Mouse (Mus musculus): ENCODE data around the gene Stag3. TPM values are rescaled to one million over a fixed set of nuclear protein-coding genes. Genes with fewer than 3 reads are reported as not detected.
A peak's percentile ranks its signal among the peaks of the same experiment; 100 is the strongest.

The Stag3 gene
- total RNA-seq, 2 experiments from 2014 or later, result 11.6 to 12.5 TPM

- no peak for ATAC-seq (ENCODE audit: poor library complexity, severe bottlenecking)
Measured at GRCm38 (mm10) chr5:138267114-138267513, 12.9 kb upstream of the Stag3 start.

- ATAC-seq (ENCODE audit: poor library complexity, severe bottlenecking), result no peak
Measured at GRCm38 (mm10) chr5:138268980-138269379, 11.1 kb upstream of the Stag3 start.

- ATAC-seq (ENCODE audit: poor library complexity, severe bottlenecking), result no peak
Measured at GRCm38 (mm10) chr5:138271232-138271631, 8.8 kb upstream of the Stag3 start.

GRCm38 (mm10) chr5:138272409-138272923, 7.6 kb upstream of the Stag3 start, which contains the start of gene Gal3st4:
Gene Gal3st4 (minus strand): TSS chr5:138272840.
- no peak for ATAC-seq (ENCODE audit: poor library complexity, severe bottlenecking)

DNA sequence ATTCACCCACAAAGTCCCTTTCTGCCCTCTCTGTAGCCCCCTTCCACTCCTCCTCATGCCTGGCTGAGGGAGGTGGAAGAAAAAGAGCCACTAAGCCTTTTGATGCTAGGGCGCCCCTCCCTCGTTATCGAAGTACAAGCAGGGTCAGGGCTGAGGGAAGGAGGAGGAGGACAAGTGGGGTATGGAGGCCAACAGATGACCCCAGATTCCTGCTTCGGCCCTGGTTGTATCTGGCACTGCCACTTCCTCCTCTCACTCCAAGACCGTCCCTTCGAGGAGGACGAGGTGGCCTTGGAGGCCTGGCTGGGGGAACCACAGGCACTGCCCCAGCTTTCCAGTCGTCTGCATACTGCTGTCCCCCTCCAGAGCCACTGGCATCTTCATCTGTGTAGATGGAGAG, 5.9 kb upstream of the Stag3 start:
- ATAC-seq (ENCODE audit: poor library complexity, severe bottlenecking), result no peak

DNA sequence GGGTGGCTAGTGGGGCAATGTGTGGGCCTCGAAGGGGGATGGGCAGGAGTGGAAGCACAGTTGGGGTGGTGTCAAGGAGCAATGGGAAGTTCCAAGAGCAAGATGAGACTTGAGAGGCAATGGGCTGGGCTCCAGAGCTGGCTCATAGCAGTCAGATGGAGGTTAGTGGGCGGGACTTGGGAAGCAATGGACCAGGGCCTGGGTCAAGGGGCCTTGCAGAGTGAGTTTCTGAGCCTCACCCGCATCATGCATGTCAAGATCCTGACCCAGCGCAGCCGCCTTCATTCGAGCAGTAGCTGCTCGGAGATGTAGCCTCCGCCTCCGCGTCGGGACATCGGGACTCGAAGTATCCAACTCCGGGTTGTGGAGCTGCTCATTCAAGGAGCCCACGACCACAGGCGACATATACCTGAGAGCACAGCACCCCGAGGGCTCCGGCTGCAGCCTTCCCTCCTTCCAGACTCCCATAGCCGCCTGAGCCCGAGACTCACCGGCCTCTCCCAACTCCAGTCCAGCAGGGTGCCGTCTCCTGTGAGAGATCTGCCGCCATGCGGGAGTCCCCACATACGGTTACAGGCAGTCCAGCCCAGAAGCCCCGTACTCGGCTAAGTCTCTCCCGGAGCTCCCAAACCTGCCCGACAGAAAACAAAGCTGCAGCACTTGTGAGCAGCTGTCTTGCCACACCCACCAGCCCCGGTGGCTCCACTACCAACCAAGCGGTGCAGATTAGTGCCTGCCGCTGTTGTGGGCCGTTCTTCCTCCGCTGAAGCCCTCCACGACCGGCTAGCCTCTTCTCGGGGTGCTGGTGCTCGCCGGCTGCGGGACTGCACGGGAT, 4.6 kb upstream of the Stag3 start:
- ATAC-seq (ENCODE audit: poor library complexity, severe bottlenecking), result no peak

DNA sequence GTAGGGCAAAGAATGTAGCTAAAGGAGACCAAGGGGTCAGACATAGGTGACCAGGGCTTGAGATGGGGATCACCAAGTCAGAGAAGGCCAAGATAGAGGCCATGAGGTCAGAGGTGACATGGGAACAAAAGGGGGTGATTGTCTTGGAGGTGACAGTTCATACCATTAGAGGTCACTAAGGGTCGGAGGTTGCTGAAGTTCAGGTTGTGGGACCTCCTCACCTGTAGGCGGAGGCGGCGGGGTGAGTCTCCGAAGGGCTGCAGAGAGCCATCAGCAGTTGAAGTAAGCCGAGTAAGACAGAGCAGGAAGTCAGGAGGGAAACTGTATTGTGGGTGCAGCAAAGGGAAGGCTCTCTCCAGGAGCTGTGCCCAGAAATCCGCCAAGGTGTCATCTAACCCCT, 2.0 kb upstream of the Stag3 start:
- no peak for ATAC-seq (ENCODE audit: poor library complexity, severe bottlenecking)

- ATAC-seq (ENCODE audit: poor library complexity, severe bottlenecking), result no peak
Measured at GRCm38 (mm10) chr5:138280425-138280768, 357 bp downstream of the Stag3 start.

DNA sequence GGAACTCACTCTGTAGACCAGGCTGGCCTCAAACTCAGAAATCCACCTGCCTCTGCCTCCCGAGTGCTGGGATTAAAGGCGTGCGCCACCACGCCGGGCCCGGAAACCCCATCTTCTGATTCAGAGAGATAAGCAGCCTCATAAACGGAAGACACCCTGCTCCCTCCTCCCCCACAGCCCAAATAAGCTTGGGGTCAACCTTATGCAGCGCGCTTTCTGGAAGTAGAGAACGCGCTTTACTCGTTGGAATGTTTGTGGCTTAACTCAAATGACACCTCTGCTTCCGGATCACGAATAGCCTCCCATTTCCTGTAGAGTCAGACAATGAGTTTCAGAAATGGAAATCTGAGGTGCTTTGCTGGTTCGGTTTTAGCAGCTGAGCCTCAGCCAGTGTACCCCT, 789 bp downstream of the Stag3 start:
- ATAC-seq (ENCODE audit: poor library complexity, severe bottlenecking), result no peak

DNA sequence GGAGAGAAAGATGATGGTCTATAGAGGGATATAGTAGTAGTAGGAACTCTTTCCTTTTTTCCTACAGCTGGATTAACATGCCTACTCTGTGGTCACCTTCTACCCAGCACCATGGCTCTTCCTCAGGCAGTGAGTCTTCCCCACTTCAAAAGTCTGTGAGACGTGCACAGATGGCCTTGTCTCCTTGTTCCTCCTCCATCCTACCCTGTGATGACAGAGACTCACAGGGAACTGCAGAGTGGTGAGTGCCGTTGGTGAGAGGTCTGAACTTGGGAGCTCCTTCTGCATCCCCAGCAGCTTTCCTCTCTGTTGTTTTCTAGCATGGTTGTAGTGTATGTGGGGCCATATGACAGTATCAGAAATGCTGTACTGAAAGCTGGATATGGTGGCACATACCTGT, 1.8 kb downstream of the Stag3 start:
- ATAC-seq (ENCODE audit: poor library complexity, severe bottlenecking), result no peak

DNA sequence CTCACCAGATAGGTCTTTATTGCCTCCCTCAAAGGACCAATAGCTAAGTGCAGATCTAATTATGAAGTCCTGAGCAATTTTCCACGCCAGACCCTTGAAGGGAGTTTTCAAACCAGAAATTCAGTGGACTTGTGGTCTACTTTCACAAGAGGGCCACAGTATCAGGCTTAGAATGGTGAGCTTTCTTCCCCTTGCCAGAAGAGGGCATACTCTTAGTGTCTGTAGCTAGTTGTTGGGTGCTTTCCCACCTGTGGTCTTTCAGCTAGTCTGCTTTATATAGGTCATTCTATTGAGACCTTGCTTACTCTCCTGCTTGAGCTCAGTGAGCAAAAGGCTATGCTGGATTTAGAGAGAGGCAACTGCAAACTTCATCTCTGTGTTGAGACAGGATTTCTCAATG, 3.5 kb downstream of the Stag3 start:
- ATAC-seq (ENCODE audit: poor library complexity, severe bottlenecking), result no peak

- peak; percentile 49; the same call in 1 of the 2 replicates for ATAC-seq (ENCODE audit: poor library complexity, severe bottlenecking)
Measured at GRCm38 (mm10) chr5:138287861-138288260, 7.8 kb downstream of the Stag3 start.

- ATAC-seq (ENCODE audit: poor library complexity, severe bottlenecking), result no peak
Measured at GRCm38 (mm10) chr5:138291638-138292037, 11.6 kb downstream of the Stag3 start.

DNA sequence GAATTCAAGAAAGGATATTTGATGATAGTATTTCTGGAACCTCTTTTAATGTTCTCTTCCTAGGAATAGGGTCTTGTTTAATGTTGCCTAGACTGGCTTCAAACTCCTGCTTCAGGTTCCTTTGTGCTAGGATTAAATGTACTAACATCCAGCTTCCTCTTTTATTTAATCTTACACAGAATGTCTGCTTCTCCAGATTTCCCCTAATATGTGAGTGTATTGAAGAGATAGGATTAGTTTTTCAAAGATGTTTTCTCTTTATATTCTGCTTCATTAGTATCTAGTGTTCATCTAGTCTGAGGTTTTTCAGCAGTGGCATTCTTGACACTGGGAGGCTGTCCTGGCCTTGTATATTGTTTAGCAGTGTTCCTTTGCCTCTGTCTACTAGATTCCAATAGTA, 14.1 kb downstream of the Stag3 start:
- ATAC-seq (ENCODE audit: poor library complexity, severe bottlenecking), result no peak

- ATAC-seq (ENCODE audit: poor library complexity, severe bottlenecking), result no peak
Measured at GRCm38 (mm10) chr5:138299613-138300012, 19.6 kb downstream of the Stag3 start.

GRCm38 (mm10) chr5:138312795-138313194, 32.8 kb downstream of the Stag3 start:
- ATAC-seq (ENCODE audit: poor library complexity, severe bottlenecking), result no peak

GRCm38 (mm10) chr5:138341661-138342060, 61.6 kb downstream of the Stag3 start, which contains the start of gene Pvrig:
Gene Pvrig (plus strand): TSS chr5:138341961.
- peak; percentile 47 for ATAC-seq (ENCODE audit: poor library complexity, severe bottlenecking)

GRCm38 (mm10) chr5:138343216-138343615, 63.2 kb downstream of the Stag3 start:
- peak; percentile 34; the same call in 1 of the 2 replicates for ATAC-seq (ENCODE audit: poor library complexity, severe bottlenecking)

All from megakaryocyte, adult 5-6 weeks (primary cell).